Mouse (Mus musculus) neural tube, embryonic 12.5 days (tissue): Measurements from ENCODE around the gene Prl3d1. TPM values are rescaled to one million over a fixed set of nuclear protein-coding genes. Genes with fewer than 3 reads are reported as not detected.
"Not testable (repeated sequence)": the region's sequence is repeated elsewhere in the genome, so short reads cannot be mapped to it uniquely, and the experiment has no call there.

Experiments
- ATAC-seq: fragments of 200-750 bp; cut with Nextera tagmentation; 2 replicates; pipeline ENCODE4 v1.8.0; 2017; ENCODE audit warnings: low read depth, mild to moderate bottlenecking, moderate TSS enrichment, moderate library complexity; ENCODE audit not compliant: low FRiP score
- H3K27ac ChIP-seq: fragments of 300-500 bp; sonication (generic); 2 replicates; pipeline ENCODE4 v1.5.1; 2016
- H3K27me3 ChIP-seq: fragments of 300-500 bp; sonication (generic); replicated peaks from 2 replicates; pipeline ENCODE4 v1.6.1; 2016; ENCODE audit warnings: mild to moderate bottlenecking
- H3K36me3 ChIP-seq: fragments of 300-500 bp; sonication (generic); 2 replicates; pipeline ENCODE4 v1.6.1; 2016; ENCODE audit warnings: mild to moderate bottlenecking
- H3K4me1 ChIP-seq: fragments of 300-500 bp; sonication (generic); 2 replicates; pipeline ENCODE4 v1.6.1; 2016
- H3K4me2 ChIP-seq: fragments of 300-500 bp; sonication (generic); replicated peaks from 2 replicates; pipeline ENCODE4 v1.6.1; 2016; ENCODE audit warnings: mild to moderate bottlenecking
- H3K4me3 ChIP-seq: fragments of 300-500 bp; sonication (generic); 2 replicates; pipeline ENCODE4 v1.5.1; 2016
- H3K9ac ChIP-seq: fragments of 300-500 bp; sonication (generic); 2 replicates; pipeline ENCODE4 v1.6.1; 2016; ENCODE audit warnings: mild to moderate bottlenecking
- H3K9me3 ChIP-seq: fragments of 300-500 bp; sonication (generic); 2 replicates; pipeline ENCODE4 v1.6.1; 2016; ENCODE audit warnings: mild to moderate bottlenecking
- WGBS: fragments of 180-500 bp; shearing (Covaris S2); methylation state at CpG from one replicate; pipeline ENCODE4 v1.1.7; 2016; 5-methylcytosine and 5-hydroxymethylcytosine counted together
- polyA plus RNA-seq: library from polyadenylated mRNA; unstranded; fragments of >200 nt; fragmentation: Nextera tagmentation; extraction: Ambion mirVana; gene quantifications from 2 replicates; pipeline ENCODE4 v1.2.1, GENCODE M21; 2016

The Prl3d1 gene
- not detected in 2 replicates for polyA plus RNA-seq

- not testable (repeated sequence) for H3K4me1 ChIP-seq, H3K9ac ChIP-seq, H3K27me3 ChIP-seq, H3K4me2 ChIP-seq, H3K4me3 ChIP-seq, H3K27ac ChIP-seq, H3K36me3 ChIP-seq, H3K9me3 ChIP-seq, ATAC-seq
- 94% methylated on average over 5 of the region's 5 CpGs for WGBS
Observed at GRCm38 (mm10) chr13:27093890-27094289, at the start of gene Prl3d1. Gene Prl3d1 (plus strand): TSS chr13:27094190.

GRCm38 (mm10) chr13:27057270-27057669, 36.7 kb upstream of the Prl3d1 start, which contains the start of gene Prl:
Gene Prl (plus strand): TSS chr13:27057570.
- H3K27me3 ChIP-seq = no peaks in the 10 kb centered on the region
- no peaks in the 10 kb centered on the region for H3K9me3 ChIP-seq
- ATAC-seq = no peak
- H3K27ac ChIP-seq = no peak within 1 kb of the TSS
- H3K4me2 ChIP-seq = no peak within 1 kb of the TSS
- no peaks in the 10 kb centered on the region for H3K4me1 ChIP-seq
- WGBS = 94% methylated on average over 1 of the region's 1 CpGs
- H3K4me3 ChIP-seq = no peak within 1 kb of the TSS
- no peak within 1 kb of the TSS for H3K9ac ChIP-seq
- H3K36me3 ChIP-seq = no peaks in the 10 kb centered on the region

- Histone ChIP-seq H3K9me3 (no peaks in the 10 kb centered on the region), H3K4me3 (no peak overlapping the region), H3K4me1 (no peaks in the 10 kb centered on the region), H3K27ac (no peak overlapping the region), H3K36me3 (no peaks in the 10 kb centered on the region), H3K4me2 (no peak overlapping the region), H3K27me3 (no peaks in the 10 kb centered on the region), H3K9ac (no peak overlapping the region)
- WGBS = 95% methylated on average over 7 of the region's 7 CpGs
- ATAC-seq = no peak
Observed at GRCm38 (mm10) chr13:27059177-27059576, 34.8 kb upstream of the Prl3d1 start.

- not testable (repeated sequence) for H3K27ac ChIP-seq, ATAC-seq, H3K9me3 ChIP-seq, H3K4me1 ChIP-seq, H3K9ac ChIP-seq, H3K4me2 ChIP-seq, H3K27me3 ChIP-seq, H3K4me3 ChIP-seq, H3K36me3 ChIP-seq
- WGBS = 92% methylated on average over 4 of the region's 4 CpGs
Observed at GRCm38 (mm10) chr13:27121398-27121797, 27.4 kb downstream of the Prl3d1 start, which contains the start of gene Prl3d2. Gene Prl3d2 (plus strand): TSS chr13:27121698.

- no peak for ATAC-seq
Observed at GRCm38 (mm10) chr13:27148264-27148663, 54.3 kb downstream of the Prl3d1 start.

More at GRCm38 (mm10) chr13:27148264-27148663, 54.3 kb downstream of the Prl3d1 start:
- H3K27ac ChIP-seq = no peak overlapping the region
- no peaks in the 10 kb centered on the region for H3K36me3 ChIP-seq
- H3K4me2 ChIP-seq = no peak overlapping the region
- no peaks in the 10 kb centered on the region for H3K27me3 ChIP-seq
- no peak overlapping the region for H3K9ac ChIP-seq
- H3K4me3 ChIP-seq = no peak overlapping the region
- no peaks in the 10 kb centered on the region for H3K9me3 ChIP-seq
- 56% methylated on average over 1 of the region's 1 CpGs for WGBS
- H3K4me1 ChIP-seq = no peaks in the 10 kb centered on the region

Other genes with a start within 250 kb of the Prl3d1 start
- not detected in 2 replicates for gene Prl, start 36.6 kb upstream of the Prl3d1 start, polyA plus RNA-seq
- gene Prl3d2, start 27.5 kb downstream of the Prl3d1 start, polyA plus RNA-seq = not detected in 2 replicates
- gene Prl3d3, start 62.6 kb downstream of the Prl3d1 start, polyA plus RNA-seq = not detected in 2 replicates
- gene Prl3c1, start 102.5 kb downstream of the Prl3d1 start, polyA plus RNA-seq = not detected in 2 replicates
- not detected in 2 replicates for gene Prl3b1, start 147.7 kb downstream of the Prl3d1 start, polyA plus RNA-seq
- not detected in 2 replicates for gene Prl3a1, start 165.2 kb downstream of the Prl3d1 start, polyA plus RNA-seq
- not detected in 2 replicates for gene Prl6a1, start 218.4 kb downstream of the Prl3d1 start, polyA plus RNA-seq